Mouse (Mus musculus) erythroblast, embryonic 14.5 days (primary cell): ENCODE measurements around the gene Patl2.

ENCODE experiments used
- GATA1 ChIP-seq: IDR thresholded peaks from 2 replicates; pipeline ENCODE4 v1.6.1; 2012; ENCODE audit warnings: low read length, inconsistent platforms, mixed read lengths
- TAL1 ChIP-seq: IDR thresholded peaks from 3 replicates; pipeline ENCODE4 v1.6.1; 2012; ENCODE audit warnings: low read length, inconsistent platforms, mixed read lengths

DNA sequence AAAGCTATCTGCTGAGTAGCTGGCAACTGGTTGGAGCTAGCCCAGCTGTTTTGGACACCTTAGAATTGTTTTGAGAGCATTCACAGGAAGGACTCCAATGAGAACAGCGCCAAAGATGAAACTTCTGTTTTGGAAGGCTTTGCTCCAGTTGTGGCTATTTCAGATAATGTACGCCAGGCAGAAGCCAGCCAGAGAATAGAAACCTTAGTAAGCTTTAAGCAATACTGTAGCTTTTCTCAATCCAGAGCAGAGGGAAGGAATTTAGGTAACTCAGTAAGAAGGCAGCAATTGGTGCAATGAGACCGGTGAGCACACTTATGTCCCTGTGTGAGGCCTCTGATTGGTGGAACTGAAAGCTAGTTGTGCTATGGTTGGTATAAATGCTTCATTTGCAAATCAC is 42.9 kb downstream of the Patl2 start:
- TF ChIP-seq GATA1 (no peak), TAL1 (no peak)
